Mouse (Mus musculus) kidney, adult 2 months (tissue): Measurements from ENCODE around the gene Il33.

ENCODE experiments used
- CTCF ChIP-seq: fragments of 200-500 bp; conservative IDR thresholded peaks from 2 replicates; pipeline ENCODE4 v1.5.1; 2011; ENCODE audit warnings: low read depth, mild to moderate bottlenecking, control low read depth, low read length, moderate library complexity, mixed read lengths; ENCODE audit not compliant: insufficient read depth, insufficient read length
- POLR2A ChIP-seq: fragments of 200-500 bp; IDR thresholded peaks from one replicate; pipeline ENCODE4 v1.6.1; 2011; ENCODE audit warnings: low read depth, low read length, control low read depth

GRCm38 (mm10) chr19:29882696-29883095, 42.2 kb upstream of the Il33 start:
- no peak for TF ChIP-seq CTCF
- no peak for TF ChIP-seq POLR2A
